Mouse (Mus musculus) kidney, embryonic 15.5 days (tissue): ENCODE results near the gene Hist1h4b. TPM values are rescaled to one million over a fixed set of nuclear protein-coding genes. Genes with fewer than 3 reads are reported as not detected.
A peak's percentile ranks its signal among the peaks of the same experiment; 100 is the strongest.
"Not testable (repeated sequence)": the region's sequence is repeated elsewhere in the genome, so short reads cannot be mapped to it uniquely, and the experiment has no call there.

Experiments
- ATAC-seq: fragments of 200-750 bp; cut with Nextera tagmentation; replicated peaks from 2 replicates; pipeline ENCODE4 v1.8.0; 2017; ENCODE audit warnings: moderate TSS enrichment; ENCODE audit not compliant: low FRiP score
- H3K27ac ChIP-seq: fragments of 300-500 bp; sonication (generic); 2 replicates; pipeline ENCODE4 v1.5.1; 2015; ENCODE audit warnings: mild to moderate bottlenecking, inconsistent platforms
- H3K27me3 ChIP-seq: fragments of 300-500 bp; sonication (generic); 2 replicates; pipeline ENCODE4 v1.6.1; 2015; ENCODE audit warnings: inconsistent platforms
- H3K36me3 ChIP-seq: fragments of 300-500 bp; sonication (generic); 2 replicates; pipeline ENCODE4 v1.6.1; 2015; ENCODE audit warnings: inconsistent platforms
- H3K4me1 ChIP-seq: fragments of 300-500 bp; sonication (generic); 2 replicates; pipeline ENCODE4 v1.6.1; 2015; ENCODE audit warnings: inconsistent platforms
- H3K4me2 ChIP-seq: fragments of 300-500 bp; sonication (generic); 2 replicates; pipeline ENCODE4 v1.6.1; 2015; ENCODE audit warnings: moderate library complexity, mild to moderate bottlenecking, inconsistent platforms
- H3K4me3 ChIP-seq: fragments of 300-500 bp; sonication (generic); replicated peaks from 2 replicates; pipeline ENCODE4 v1.5.1; 2015; ENCODE audit warnings: mild to moderate bottlenecking, inconsistent platforms
- H3K9ac ChIP-seq: fragments of 300-500 bp; sonication (generic); 2 replicates; pipeline ENCODE4 v1.6.1; 2015; ENCODE audit warnings: mild to moderate bottlenecking, inconsistent platforms
- H3K9me3 ChIP-seq: fragments of 300-500 bp; sonication (generic); replicated peaks from 2 replicates; pipeline ENCODE4 v1.6.1; 2016; ENCODE audit warnings: inconsistent platforms
- WGBS: fragments of 180-500 bp; shearing (Covaris S2); methylation state at CpG from one replicate; pipeline ENCODE4 v1.1.7; 2015; ENCODE audit warnings: mixed read lengths; 5-methylcytosine and 5-hydroxymethylcytosine counted together
- polyA plus RNA-seq: library from polyadenylated mRNA; unstranded; fragments of >200 nt; fragmentation: Nextera tagmentation; extraction: Ambion mirVana; gene quantifications from 2 replicates; pipeline ENCODE4 v1.2.1, GENCODE M21; 2015

The Hist1h4b gene
- polyA plus RNA-seq, 1 experiment from 2014 or later = 6.4 TPM

- H3K27ac ChIP-seq = peak overlapping the region; percentile 4; the same call in 1 of the 2 replicates
- no peak for ATAC-seq
- no peak overlapping the region for H3K4me2 ChIP-seq
- peaks cover 27% of the 10 kb centered on the region for H3K4me1 ChIP-seq
- WGBS = 86% methylated on average over 5 of the region's 5 CpGs
- H3K27me3 ChIP-seq = no peaks in the 10 kb centered on the region
- H3K9ac ChIP-seq = no peak overlapping the region
- H3K36me3 ChIP-seq = no peaks in the 10 kb centered on the region
- H3K9me3 ChIP-seq = no peaks in the 10 kb centered on the region
- H3K4me3 ChIP-seq = no peak overlapping the region
These were observed 13.6 kb upstream of the Hist1h4b start for GRCm38 (mm10) chr13:23743215-23743614.

GRCm38 (mm10) chr13:23743963-23744362, 12.8 kb upstream of the Hist1h4b start:
- no peak for ATAC-seq
- 48% methylated on average over 4 of the region's 4 CpGs for WGBS
- Histone ChIP-seq H3K27me3 (no peaks in the 10 kb centered on the region), H3K4me2 (peak overlapping the region; percentile 66), H3K4me3 (peak overlapping the region; percentile 52), H3K9ac (no peak overlapping the region), H3K36me3 (no peaks in the 10 kb centered on the region), H3K9me3 (no peaks in the 10 kb centered on the region), H3K4me1 (peaks cover 32% of the 10 kb centered on the region), H3K27ac (peak overlapping the region; percentile 100)

GRCm38 (mm10) chr13:23744421-23745380, 12.1 kb upstream of the Hist1h4b start:
- peak overlapping the region; percentile 61 for H3K9ac ChIP-seq
- WGBS = under 1% methylated on average over 23 of the region's 36 CpGs
- H3K4me3 ChIP-seq = peak overlapping the region; percentile 52
- no peak for ATAC-seq
- peaks cover 32% of the 10 kb centered on the region for H3K4me1 ChIP-seq
- no peaks in the 10 kb centered on the region for H3K9me3 ChIP-seq
- peak overlapping the region; percentile 66 for H3K4me2 ChIP-seq
- H3K27me3 ChIP-seq = no peaks in the 10 kb centered on the region
- no peaks in the 10 kb centered on the region for H3K36me3 ChIP-seq
- peak overlapping the region; percentile 100 for H3K27ac ChIP-seq

GRCm38 (mm10) chr13:23745381-23746161, 11.2 kb upstream of the Hist1h4b start, which contains the start of gene Hist1h3c:
Gene Hist1h3c, minus strand, starts transcription at chr13:23745602.
- H3K4me1 ChIP-seq = peaks cover 28% of the 10 kb centered on the region
- WGBS = 1% methylated on average over 25 of the region's 28 CpGs
- ATAC-seq = peak; percentile 80

GRCm38 (mm10) chr13:23746201-23747080, 10.4 kb upstream of the Hist1h4b start, which contains the start of gene Hist1h2bb:
Gene Hist1h2bb, plus strand, starts transcription at chr13:23746734.
- Histone ChIP-seq H3K4me3 (peak within 1 kb of the TSS; percentile 52), H3K4me2 (peak within 1 kb of the TSS; percentile 66), H3K4me1 (peaks cover 24% of the 10 kb centered on the region), H3K9ac (peak within 1 kb of the TSS; percentile 60), H3K27ac (peak within 1 kb of the TSS; percentile 100)
- not testable (repeated sequence) for H3K36me3 ChIP-seq, H3K27me3 ChIP-seq, H3K9me3 ChIP-seq
- under 1% methylated on average over 48 of the region's 58 CpGs for WGBS
- ATAC-seq = peak; percentile 90

More at GRCm38 (mm10) chr13:23745381-23746161, 11.2 kb upstream of the Hist1h4b start, which contains the start of gene Hist1h3c:
- Histone ChIP-seq H3K27me3 (no peaks in the 10 kb centered on the region), H3K36me3 (no peaks in the 10 kb centered on the region), H3K27ac (peak within 1 kb of the TSS; percentile 100), H3K4me2 (peak within 1 kb of the TSS; percentile 66), H3K4me3 (peak within 1 kb of the TSS; percentile 52), H3K9ac (peak within 1 kb of the TSS; percentile 61), H3K9me3 (no peaks in the 10 kb centered on the region)

GRCm38 (mm10) chr13:23747081-23747891, 9.5 kb upstream of the Hist1h4b start:
- H3K9me3 ChIP-seq = no peaks in the 10 kb centered on the region
- H3K4me1 ChIP-seq = peaks cover 20% of the 10 kb centered on the region
- peak overlapping the region; percentile 100 for H3K27ac ChIP-seq
- H3K4me2 ChIP-seq = peak overlapping the region; percentile 59
- peak overlapping the region; percentile 60 for H3K9ac ChIP-seq
- peak; percentile 1; the same call in 1 of the 2 replicates for ATAC-seq
- no peaks in the 10 kb centered on the region for H3K27me3 ChIP-seq
- 5% methylated on average over 13 of the region's 13 CpGs for WGBS
- no peaks in the 10 kb centered on the region for H3K36me3 ChIP-seq
- H3K4me3 ChIP-seq = peak overlapping the region; percentile 52

- 0 out of 2 replicates have a peak overlapping the region, but pooled peaks have one; percentile 52 for H3K4me3 ChIP-seq
These were observed 8.9 kb upstream of the Hist1h4b start for GRCm38 (mm10) chr13:23747892-23748288.

GRCm38 (mm10) chr13:23749563-23750121, 7.2 kb upstream of the Hist1h4b start:
- Histone ChIP-seq H3K27ac (peak overlapping the region; percentile 89), H3K4me1 (peaks cover 17% of the 10 kb centered on the region)
- WGBS = 92% methylated on average over 5 of the region's 5 CpGs

More at GRCm38 (mm10) chr13:23747892-23748288, 8.9 kb upstream of the Hist1h4b start:
- Histone ChIP-seq H3K4me2 (peak overlapping the region; percentile 59), H3K27me3 (no peaks in the 10 kb centered on the region), H3K36me3 (no peaks in the 10 kb centered on the region), H3K9ac (no peak overlapping the region; the same call in 1 of the 2 replicates), H3K4me1 (peaks cover 20% of the 10 kb centered on the region), H3K27ac (peak overlapping the region; percentile 100), H3K9me3 (no peaks in the 10 kb centered on the region)
- 9% methylated on average over 4 of the region's 4 CpGs for WGBS
- no peak for ATAC-seq

GRCm38 (mm10) chr13:23750839-23751477, 5.9 kb upstream of the Hist1h4b start, which contains the start of gene Hist1h2ab:
Gene Hist1h2ab, plus strand, starts transcription at chr13:23751126.
- H3K9me3 ChIP-seq, H3K27me3 ChIP-seq, H3K36me3 ChIP-seq: not testable (repeated sequence)
- WGBS = under 1% methylated on average over 33 of the region's 47 CpGs
- Histone ChIP-seq H3K4me1 (peaks cover 17% of the 10 kb centered on the region), H3K9ac (peak within 1 kb of the TSS; percentile 50), H3K4me2 (peak within 1 kb of the TSS; percentile 62), H3K27ac (peak within 1 kb of the TSS; percentile 98), H3K4me3 (peak within 1 kb of the TSS; percentile 47)
- ATAC-seq = peak; percentile 54

More at GRCm38 (mm10) chr13:23749563-23750121, 7.2 kb upstream of the Hist1h4b start:
- Histone ChIP-seq H3K9me3 (no peaks in the 10 kb centered on the region), H3K36me3 (no peaks in the 10 kb centered on the region), H3K9ac (no peak overlapping the region), H3K27me3 (no peaks in the 10 kb centered on the region), H3K4me3 (no peak overlapping the region), H3K4me2 (no peak overlapping the region)
- ATAC-seq = no peak
